Mouse (Mus musculus): Measurements from ENCODE around the gene Txnrd2.

Gene Txnrd2

DNA sequence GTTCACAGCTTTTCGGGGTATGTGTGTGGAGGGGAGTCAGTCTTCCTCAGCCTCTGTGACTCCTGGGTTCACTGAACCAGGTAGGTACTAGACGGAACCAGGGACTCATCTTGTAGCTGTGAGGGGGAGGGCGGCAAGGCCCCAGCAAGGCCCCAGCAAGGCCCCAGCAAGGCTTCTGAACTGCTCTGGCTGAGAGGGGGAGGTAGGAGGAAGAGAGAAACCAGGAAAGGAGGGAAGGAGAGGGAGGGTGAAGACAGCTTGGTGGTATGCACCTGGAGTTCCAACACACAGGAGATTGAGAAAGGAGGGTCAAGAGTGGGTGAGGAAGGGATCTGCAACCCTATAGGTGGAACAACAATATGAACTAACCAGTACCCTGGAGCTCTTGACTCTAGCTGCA, 9.3 kb upstream of the Txnrd2 start:
- no peak for DNase-seq (ENCODE audit: low spot score in 2 of 2)

DNA sequence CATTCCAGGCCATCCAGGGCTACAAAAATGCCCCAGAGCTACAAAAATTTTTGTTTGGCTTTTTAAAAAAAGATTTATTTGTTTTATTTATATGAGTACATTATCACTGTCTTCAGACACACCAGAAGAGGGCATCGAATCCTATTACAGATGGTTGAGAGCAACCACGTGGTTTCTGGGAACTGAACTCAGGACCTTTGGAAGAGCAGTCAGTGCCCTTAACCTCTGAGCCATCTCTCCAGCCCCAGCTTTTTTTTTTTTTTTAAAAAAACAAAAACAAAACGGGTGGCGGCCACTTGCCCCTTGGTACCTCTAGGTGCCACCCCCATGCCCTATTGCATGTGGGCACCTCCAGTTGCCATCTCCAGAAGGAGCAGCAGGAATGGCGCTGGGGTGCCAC, 8.7 kb upstream of the Txnrd2 start:
- DNase-seq (ENCODE audit: low spot score in 2 of 2), result no peak

DNA sequence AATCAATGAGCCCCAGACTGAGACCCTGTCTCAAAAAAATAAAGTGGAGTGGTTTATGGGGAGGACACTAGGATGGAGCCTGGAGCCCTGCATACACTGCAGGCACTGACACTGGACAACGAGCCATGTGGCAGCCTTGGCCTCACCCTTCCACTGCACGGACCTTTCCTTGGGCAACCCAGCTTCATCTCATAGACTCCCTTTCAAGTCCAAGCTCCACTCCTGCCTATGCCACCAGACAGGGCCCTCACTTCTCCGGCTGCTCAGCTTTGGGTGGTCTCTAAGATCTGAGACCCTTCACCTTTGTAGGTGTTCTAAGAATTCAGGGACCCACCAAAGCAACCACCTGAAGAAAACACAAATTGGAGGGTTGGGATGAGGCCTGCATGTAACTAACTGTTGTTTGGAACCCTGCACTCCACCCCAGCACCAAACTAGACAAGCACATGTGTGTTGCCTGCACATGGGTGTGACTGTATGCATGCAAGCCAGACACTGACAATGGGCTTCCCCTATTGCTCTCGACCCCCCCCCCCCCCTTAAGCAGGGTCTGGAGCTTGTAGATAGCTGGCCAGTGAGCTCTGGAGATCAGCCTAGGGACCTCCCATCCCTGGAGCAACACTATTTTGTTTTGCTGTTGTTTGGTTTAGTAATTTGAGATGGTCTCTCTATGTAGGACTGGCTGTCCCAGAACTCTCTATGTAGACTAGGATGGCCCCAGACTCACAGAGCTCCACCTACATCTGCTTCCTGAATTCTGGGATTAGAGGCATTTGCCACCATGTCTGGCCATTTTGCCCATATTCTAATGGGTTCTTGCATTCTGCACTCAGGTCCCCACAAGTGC, 7.2 kb upstream of the Txnrd2 start:
- DNase-seq (ENCODE audit: low spot score in 2 of 2), result no peak

DNA sequence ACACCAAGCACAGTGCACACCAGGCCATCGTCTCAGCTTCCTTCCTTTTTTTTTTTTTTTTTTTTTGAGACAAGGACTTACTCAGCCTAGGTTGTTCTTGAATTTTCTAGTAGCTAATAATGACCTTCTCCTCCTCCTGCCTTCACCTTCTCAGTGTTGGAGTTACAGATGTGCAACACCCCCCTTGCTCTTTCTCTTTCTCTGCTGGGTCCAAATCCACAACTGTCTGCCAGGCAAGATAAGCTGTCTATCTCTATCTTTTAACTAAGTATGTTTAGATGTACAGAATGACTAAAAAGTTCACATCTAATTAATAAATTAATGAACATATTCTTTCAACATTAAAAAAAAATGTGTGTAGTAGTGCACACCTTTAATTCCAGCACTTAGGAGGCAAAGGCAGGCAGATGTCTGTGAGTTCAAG, 6.6 kb upstream of the Txnrd2 start:
- no peak for DNase-seq (ENCODE audit: low spot score in 2 of 2)

DNA sequence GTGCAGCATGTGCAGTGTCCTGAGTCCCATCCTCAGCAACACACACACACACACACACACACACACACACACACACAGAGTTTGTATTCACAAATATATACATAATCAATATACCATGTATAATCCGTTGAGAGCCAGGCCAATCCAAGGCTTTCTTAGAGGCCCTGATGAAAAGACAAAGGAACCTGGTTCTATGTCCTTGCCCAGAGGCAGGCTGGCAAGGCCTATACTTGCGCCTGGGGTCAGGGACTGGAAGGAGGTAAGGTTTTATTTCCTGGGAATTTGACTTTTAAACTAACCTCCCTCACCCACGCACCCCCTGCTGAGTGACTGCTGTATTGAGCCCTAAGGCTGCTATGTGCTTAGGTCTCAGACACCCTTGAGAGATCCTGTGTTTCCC, 5.6 kb upstream of the Txnrd2 start:
- DNase-seq (ENCODE audit: low spot score in 2 of 2), result no peak

DNA sequence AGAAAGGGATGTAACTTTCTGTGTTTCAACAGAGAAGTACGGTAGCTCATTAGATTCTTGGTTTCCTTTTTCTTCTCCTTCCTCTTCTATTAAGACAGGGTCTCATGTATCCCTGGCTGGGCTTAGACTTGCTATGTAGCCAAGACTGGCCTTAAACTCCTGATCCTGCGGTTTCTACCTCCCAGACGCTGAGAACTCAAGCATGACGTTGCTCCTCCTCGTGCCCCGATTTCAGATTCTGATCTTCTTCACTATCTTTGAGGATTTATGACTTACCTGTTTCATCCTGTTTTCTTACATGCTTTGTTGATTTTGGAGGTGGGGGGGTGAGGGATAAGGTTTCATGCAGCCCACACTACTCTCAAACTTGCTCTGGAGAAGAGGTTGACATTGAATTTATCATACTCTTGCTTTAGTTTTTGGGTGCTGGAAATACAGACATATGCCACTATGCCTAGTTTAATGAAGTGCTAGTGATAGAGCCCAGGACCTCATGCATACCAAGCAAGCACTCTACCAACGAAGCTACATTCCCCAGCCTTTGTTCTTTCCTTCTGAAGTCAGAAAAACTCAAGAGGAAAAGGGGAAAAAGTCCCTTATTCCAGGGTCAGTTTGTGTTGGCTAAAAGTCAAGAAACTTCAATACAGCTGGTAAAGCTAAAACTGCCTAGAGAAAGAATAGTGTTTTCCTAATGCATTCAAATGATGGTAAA, 2.8 kb upstream of the Txnrd2 start:
- DNase-seq (ENCODE audit: low spot score in 2 of 2), result no peak

DNA sequence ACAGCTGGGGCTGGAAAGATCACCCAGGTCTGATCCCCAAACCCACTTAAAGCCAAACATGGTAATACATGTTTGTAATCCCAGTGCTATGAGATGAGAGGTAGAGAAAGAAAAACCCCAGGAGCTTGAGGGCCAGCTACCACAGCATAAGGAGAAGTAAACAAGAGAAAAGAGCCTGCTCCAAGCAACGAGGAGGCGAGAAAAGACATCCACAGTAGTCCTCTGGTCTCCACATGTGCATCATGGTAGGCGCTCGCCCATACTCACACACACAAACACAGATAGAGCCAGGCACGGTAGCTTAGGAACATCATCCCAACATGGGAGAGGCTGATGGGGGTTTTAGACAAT, 2.3 kb upstream of the Txnrd2 start:
- DNase-seq (ENCODE audit: low spot score in 2 of 2), result no peak

DNA sequence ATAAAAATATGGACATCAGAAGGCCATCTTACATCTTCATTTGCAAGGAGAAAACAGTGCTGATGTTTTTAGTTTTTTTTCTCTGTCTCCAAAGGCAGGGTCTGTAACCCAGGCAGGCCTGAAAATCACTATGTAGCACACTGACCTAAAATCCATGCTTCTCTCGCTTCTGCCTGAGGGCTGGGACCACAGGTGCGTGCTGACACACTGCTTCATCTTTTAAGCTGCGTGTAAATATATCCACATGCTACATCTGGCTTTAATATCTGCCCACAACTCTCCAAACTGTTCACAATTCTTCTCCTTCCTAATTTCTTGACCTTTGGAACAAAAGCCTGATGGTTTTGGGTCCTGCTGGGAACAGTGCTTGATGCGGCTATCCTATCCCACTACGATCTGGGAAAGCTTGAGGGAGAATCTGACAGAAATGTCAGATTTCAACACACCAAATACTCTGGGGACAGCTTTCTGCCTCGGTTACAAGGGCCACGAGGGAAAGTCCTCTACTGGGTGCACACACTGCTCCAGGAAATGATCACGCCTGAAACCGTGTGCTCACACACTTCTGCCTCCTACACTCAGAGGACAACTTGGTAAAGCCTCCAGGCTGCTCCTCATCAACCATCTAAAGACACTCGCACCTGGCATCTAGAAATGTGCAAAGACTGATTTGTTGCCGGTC, 1.7 kb upstream of the Txnrd2 start:
- DNase-seq (ENCODE audit: low spot score in 2 of 2), result no peak

DNA sequence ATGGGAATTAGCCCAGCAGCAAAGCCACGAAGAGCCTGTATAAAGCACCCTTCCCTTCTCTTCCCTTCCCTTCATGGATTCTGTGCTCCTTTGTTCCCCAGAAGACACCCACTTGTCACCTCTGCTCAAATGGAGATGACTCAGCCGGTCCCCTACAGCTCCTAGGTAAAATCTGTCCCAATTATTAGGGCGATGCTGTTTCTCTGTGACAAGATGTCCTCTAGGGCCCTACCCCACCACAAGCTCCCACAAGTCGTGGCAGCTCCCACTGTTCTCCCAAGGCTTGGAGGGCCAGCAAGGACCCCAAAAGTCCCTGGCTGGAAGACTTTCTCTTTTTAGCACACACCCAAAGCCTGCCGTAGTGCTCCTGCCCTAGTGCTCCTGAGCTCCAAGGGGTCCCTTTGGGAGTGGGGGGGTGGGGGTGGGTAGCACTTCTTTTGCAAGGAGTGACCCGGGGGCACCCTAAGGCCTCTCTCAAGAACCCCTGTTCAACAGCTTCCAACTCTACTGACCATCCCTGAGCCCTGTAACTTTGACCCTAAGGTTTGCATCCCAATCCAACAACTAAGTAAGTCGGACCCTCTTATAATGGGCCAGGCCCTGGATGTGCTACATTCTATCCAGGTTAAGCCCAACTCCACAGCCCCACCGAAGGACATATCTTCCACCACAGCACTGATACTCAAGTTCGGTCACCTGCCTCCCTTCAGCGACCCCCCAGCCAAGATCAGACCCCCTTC, 539 bp upstream of the Txnrd2 start:
- DNase-seq (ENCODE audit: low spot score in 2 of 2), result no peak

DNA sequence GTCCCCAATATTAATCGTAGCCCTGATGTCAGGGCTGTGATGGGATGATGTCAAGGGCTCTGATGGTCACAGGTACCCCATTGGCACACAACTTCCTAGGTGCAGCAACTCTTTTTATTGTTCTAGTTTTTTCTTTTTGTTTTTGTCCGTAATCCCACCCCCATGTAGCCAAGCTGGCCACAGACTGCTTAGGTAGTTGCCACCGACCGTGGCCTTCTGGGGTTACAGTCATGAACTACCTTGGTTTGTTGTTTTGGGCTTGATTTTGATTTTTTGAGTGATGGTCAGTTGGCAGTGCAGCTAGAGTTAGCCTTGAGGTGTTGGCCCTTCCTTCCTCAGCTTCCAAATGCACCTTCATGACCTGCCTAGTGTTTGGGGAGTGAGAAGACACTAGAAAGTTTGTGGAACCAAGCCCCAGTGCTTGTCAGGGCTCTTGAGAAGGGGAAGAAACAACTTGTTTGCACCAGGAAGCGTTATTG, 657 bp downstream of the Txnrd2 start, which contains the start of gene Comt:
Gene Comt (minus strand): TSS at position 51 of the 479 bp plus-strand sequence.
- no peak for DNase-seq (ENCODE audit: low spot score in 2 of 2)

DNA sequence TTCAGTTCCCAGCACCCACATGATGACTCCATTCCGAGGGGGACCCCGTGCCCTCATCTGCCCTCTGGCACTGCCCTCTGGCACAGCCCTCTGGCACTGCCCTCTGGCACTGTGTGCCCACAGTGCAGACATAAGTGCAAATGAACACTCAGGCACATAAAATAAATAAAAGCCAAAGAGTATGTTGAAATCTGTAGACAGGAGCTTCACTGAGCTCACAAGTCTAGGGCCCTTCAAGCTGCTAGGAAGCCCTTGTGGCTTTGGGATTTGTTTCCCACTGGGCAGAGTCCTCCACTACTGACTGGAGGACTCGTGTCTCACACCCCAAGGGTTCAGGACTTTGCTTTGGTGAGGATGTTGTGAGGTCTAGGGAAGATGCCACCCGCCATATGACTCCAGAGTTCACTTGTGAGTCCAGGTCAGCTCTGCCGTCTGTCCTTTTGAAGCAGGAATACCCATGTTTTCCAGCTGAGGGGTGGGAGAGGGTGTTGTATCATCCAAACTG, 1.9 kb downstream of the Txnrd2 start:
- no peak for DNase-seq (ENCODE audit: low spot score in 2 of 2)

DNA sequence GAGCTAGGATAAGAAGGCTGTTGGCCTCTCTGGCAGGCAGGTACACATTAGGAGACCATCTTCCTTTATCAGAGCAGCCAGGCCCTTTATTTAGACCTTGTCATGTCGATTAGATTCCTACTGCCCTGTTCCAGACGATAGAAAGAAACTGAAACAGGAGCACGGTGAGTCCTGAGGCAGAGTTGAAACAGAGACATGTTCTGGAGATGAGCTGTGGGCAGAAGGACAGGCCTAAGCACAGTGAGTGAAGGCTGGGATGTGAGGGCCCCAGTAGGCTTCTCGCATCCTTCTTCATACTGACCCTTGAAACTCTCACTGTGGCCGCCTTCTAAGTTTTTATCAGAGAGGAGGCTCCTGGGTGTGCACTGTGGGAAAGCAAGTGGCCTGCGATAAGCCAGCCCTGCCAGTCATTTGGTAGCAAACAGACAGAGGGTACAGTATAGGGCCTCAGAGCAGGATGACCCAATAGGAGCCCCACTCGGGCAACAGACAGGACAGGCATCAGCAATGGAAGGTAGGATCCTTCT, 2.4 kb downstream of the Txnrd2 start:
- DNase-seq (ENCODE audit: low spot score in 2 of 2), result no peak

DNA sequence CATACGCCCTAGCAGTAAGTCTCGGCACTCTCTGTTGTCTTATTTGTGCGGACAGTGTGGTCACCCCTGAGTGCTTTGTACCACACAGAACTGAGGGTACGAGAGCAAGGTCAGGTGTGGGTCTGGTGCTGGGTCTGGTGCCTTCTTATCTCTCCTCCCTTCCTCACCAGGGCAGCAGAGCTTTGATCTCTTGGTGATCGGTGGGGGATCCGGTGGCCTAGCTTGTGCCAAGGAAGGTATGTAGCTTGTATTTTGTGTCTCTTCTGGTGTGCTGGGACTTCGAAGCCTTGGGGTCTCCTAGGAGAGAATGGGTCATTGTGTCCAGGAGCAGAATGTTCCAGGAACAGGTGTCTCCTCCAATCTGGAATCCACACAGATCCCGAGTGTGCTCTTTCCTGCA, 3.5 kb downstream of the Txnrd2 start:
- DNase-seq (ENCODE audit: low spot score in 2 of 2), result no peak

DNA sequence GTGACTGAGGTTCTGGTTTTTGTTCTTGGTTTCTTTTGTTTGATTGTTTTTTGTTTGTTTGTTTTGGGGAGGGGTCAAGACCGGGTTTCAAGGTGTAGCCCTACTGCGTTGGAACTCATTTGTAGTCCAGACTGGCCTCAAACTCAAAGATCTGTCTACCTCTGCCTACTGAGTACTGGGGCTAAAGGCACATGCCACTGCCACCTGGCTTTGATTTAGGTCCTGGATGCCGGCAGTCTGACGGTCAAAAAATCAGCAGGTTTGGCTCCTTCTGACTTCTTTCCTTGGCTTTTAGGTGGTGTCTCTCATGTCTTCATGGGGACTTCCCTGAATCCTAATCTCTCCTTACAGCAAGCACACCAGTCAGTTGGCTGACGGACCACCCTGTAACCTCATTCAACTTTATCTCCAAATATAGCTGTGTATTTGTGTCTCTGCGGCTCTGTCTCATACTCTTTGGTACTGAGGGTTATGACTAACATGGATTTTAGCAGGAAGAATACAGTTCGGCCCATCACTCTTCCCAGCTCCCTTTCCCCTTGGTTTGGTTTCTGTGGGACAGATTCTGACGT, 4.5 kb downstream of the Txnrd2 start:
- DNase-seq (ENCODE audit: low spot score in 2 of 2), result no peak

DNA sequence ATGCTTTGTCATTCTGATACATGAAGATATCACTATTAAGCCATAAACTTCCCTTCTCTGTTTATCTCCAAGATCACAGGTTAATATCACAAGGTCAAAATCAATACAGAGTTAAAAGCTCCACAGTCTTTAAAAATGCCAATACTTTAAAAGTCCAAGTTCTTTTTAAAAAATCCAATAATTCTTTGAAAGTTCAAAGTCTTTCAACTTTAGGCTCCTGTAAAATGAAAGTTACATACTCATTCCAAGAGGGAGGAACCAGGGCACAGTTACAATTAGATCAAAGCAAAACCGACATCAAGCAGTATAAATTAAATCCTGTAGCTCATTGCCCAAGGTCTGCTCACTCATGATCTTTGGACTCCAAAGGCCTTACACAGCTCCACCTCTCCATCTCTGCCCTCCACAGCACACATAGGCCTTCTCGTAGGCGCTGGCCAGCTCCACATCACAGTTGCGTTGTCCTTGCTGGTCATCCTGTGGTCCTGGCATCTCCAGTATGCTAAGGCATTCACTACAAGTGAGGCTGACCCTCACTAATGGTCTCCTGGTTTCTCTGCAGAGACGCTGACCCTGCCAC, 7.2 kb downstream of the Txnrd2 start:
- no peak for DNase-seq (ENCODE audit: low spot score in 2 of 2)

DNA sequence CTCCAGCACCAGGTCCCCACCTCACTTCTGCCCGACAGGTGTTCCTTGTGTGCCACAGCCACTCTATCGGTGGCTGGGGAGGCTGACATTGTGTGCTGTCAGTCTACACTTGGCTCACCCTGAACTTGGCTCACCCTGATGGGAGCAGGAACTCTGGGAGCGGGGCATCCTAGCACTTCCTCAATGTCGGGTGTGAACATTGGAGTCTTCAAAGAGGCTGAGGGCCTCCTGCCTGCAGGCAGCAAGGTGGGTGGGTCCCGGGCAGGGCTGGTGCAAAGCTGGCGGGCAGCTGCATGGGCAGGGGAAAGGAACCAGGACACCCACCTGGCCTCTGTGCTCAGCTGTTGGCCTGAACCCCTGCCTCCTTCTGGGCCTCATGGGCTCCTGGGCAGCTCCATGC, 9.9 kb downstream of the Txnrd2 start:
- DNase-seq (ENCODE audit: low spot score in 2 of 2), result no peak

DNA sequence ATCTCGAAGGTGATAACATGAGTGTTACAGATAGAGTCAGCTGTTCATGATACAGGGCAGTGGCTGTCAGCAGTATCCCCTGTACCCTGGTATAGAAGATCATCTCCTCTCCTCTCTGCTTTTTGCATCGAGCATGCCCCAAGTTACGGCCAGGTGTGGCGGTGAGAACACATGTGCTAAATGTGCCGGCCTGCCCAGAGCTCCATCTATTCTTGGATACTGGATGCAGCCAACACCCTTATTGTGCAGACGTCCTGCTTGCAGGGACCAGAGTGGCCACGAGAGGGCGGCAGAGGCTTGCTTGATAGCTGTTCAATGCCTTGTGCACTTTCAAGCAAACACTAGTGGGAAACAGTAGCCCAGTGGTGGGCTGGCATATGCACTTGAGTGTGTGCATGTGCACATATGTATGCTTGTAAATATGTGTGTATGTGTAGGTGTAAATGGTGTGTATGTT, 17.2 kb downstream of the Txnrd2 start:
- peak; percentile 77 to 93 for DNase-seq (ENCODE audit: low spot score in 2 of 2)

DNA sequence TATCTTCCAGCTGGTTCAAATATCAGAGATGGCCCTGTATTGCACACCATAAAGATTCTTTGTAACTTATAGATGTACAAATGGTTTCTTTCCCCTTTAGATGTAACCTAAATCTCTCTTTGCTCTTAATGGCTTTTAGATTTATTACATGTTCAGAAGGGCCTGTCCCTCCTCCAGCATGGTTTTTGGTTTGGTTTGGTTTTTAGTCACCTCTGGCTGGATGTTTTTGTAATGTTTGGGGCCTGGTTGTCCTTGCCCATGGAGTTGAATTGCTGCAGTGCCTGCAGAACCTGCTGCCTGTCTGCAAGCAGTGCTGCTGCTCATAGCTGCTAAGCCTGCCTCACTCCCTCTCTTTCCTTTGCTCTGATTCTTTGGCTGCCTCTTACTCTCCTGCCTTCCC, 21.1 kb downstream of the Txnrd2 start:
- no peak for DNase-seq (ENCODE audit: low spot score in 2 of 2)

DNA sequence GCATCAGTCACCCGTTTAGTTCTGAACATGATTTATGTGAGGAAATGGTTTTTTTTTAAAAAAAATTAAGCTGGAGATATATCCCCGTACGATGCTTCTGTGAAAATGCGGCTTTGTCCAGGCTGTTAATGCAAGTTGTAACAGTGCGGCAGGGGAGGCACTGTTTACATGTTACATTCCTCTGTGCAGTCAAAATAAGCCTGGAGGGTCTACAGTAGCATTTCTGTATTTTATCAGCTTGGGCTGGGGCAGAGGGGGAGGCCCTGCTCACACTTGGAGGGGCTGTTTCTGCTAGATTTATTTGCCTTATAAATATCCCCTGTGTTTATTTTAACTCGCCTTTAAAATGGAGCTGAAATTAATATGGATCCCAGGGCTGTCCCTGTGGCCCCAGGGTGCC, 21.9 kb downstream of the Txnrd2 start:
- DNase-seq (ENCODE audit: low spot score in 2 of 2), result no peak

DNA sequence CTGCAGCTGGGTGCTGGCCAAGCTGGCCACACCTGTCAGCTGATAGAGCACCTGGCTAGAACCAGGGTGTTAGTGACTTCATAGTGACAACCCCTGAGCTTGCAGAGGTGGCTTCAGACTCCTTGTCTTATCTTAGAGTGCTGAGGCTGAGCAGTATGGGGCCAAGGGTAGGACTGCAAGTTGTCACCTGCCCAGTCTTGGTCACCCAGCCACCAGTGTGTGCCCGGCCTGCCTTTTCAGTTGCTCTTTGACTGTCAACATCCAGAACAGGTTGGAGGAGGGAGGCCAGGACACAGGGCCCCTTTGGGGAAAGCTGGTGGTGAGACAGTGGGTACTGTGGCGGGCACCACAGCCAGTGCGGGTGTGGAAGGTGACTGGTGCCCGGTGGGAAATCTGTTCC, 22.8 kb downstream of the Txnrd2 start:
- no peak for DNase-seq (ENCODE audit: low spot score in 2 of 2)
